Mouse (Mus musculus): ENCODE measurements at regions not wholly inside any gene's neighbourhood (a gene's known extent, or its start where the extent isn't known, plus 50 kb on each side); places are given as distances from the start of the nearest gene placed in this dataset.

DNA sequence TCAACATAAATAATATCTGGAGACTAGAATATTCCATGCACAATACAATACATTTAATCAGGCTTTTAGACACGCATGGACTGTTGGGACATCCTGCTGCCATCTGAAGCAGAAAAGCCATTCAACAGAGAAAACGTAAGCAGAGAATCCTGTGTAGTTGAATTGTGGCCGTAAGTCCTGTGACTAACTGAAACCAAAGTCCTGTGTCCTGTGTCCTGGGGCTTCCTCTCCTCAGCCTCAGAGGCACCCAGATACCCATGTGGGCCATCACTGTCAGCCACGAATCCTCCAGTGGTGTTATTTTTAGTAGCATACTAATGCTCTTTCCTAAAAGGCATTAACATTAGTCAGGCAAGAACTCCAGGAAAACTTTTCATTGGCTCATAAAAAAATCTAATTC is 145.8 kb upstream of the Noct start:
- H3K27ac ChIP-seq (ENCODE audit: control insufficient read depth, insufficient read depth, low read depth, low read length): no peak overlapping the region
- no peak for TF ChIP-seq POLR2A (IDR thresholded peaks at IDR 0.05; ENCODE audit: control insufficient read depth, low read depth, low read length)
- no peak for TF ChIP-seq CTCF (IDR thresholded peaks at IDR 0.05; ENCODE audit: control insufficient read depth, insufficient read depth, insufficient replicate concordance, low read depth, low read length)
- no peaks in the 10 kb centered on the region for H3K27me3 ChIP-seq (ENCODE audit: control insufficient read depth, insufficient read depth, low read length)
- no peak overlapping the region for H3K4me3 ChIP-seq (ENCODE audit: control insufficient read depth, low read depth, low read length)
- H3K4me1 ChIP-seq (ENCODE audit: control insufficient read depth, insufficient read depth, low read length): no peaks in the 10 kb centered on the region
- no peaks in the 10 kb centered on the region for H3K36me3 ChIP-seq (ENCODE audit: control insufficient read depth, insufficient read depth, low read length)

DNA sequence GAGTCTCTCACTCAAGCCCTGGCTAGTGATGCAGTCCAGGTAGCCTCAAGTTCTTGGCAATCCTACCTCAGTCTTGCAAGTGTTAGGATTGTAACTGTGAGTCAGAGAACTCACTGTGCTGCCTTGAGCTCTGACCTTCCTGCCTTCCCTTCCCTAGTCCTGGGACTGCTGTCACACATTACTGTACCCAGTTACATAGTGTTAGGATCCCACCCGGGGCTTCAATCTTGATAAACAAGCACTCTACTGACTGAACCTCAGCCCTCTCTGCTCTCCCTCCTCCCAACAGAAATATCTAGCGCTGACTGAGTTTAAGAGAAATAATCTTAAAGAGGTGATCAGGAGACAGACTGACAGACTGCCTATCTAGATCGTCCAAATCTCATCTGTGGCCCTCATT is 143.8 kb upstream of the Noct start:
- Histone ChIP-seq H3K4me3 (ENCODE audit: control insufficient read depth, low read depth, low read length) (no peak overlapping the region), H3K36me3 (ENCODE audit: control insufficient read depth, insufficient read depth, low read length) (no peaks in the 10 kb centered on the region), H3K4me1 (ENCODE audit: control insufficient read depth, insufficient read depth, low read length) (no peaks in the 10 kb centered on the region), H3K27me3 (ENCODE audit: control insufficient read depth, insufficient read depth, low read length) (no peaks in the 10 kb centered on the region), H3K27ac (ENCODE audit: control insufficient read depth, insufficient read depth, low read depth, low read length) (no peak overlapping the region)
- TF ChIP-seq CTCF (IDR thresholded peaks at IDR 0.05; ENCODE audit: control insufficient read depth, insufficient read depth, insufficient replicate concordance, low read depth, low read length) (no peak), POLR2A (IDR thresholded peaks at IDR 0.05; ENCODE audit: control insufficient read depth, low read depth, low read length) (no peak)

DNA sequence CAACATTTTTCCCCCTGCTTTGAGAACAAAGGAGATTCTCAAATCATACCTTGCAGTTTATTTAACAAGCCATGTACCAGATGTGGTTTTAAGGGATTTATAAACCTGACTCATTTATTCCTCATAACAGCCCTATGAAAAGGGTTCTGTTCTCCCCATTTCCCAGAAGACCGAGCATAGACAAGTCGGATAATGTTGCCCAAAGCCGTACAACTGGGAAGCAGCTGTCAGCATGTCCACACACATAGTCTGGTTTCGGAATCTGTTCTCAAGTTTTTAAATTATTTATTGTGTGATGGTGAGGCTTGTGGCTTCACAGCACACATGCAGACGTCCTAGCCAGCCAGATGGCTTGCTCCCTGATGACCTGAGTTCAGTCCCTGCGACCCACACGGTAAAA is 143.4 kb upstream of the Noct start:
- no peak overlapping the region for H3K27ac ChIP-seq (ENCODE audit: control insufficient read depth, insufficient read depth, low read depth, low read length)
- no peaks in the 10 kb centered on the region for H3K27me3 ChIP-seq (ENCODE audit: control insufficient read depth, insufficient read depth, low read length)
- H3K36me3 ChIP-seq (ENCODE audit: control insufficient read depth, insufficient read depth, low read length): no peaks in the 10 kb centered on the region
- TF ChIP-seq POLR2A (IDR thresholded peaks at IDR 0.05; ENCODE audit: control insufficient read depth, low read depth, low read length): no peak
- TF ChIP-seq CTCF (IDR thresholded peaks at IDR 0.05; ENCODE audit: control insufficient read depth, insufficient read depth, insufficient replicate concordance, low read depth, low read length): no peak
- no peaks in the 10 kb centered on the region for H3K4me1 ChIP-seq (ENCODE audit: control insufficient read depth, insufficient read depth, low read length)
- H3K4me3 ChIP-seq (ENCODE audit: control insufficient read depth, low read depth, low read length): no peak overlapping the region

DNA sequence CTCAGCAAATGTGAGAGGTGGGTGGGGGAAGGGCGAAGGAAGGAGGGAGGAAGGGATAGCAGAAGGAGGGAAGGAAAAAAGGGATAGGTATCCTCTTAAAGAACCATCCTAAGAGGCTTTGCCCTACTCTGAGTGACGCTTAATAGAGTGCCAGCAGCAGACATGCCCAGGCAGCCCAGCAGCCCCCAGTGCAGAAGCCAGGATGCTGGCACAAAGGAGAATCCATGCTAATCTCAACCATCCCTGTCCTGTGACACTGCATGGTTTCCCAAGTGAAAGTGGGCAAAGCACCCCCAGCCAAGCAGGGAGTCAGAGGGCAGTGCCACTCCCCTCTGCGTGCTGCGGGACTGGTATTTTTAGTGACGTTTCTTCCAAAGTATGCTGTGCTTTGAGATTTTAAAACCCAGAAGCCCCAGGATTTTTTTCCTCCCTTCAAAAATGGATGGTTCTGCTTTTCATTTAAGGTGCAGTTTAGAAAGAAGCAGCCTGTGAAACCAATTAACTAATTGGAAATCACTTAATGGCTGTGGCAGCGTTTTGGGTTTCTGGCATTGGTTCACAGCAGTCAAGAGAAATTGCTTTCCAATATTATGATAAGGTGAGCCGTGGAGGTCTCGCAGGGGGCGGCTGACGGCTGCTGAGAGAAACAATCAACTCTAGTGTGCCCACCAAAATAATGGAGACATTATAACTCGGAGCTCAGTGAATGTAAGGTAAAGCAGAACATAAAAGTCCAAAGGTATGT is 141.2 kb upstream of the Noct start:
- Histone ChIP-seq H3K27me3 (ENCODE audit: control insufficient read depth, insufficient read depth, low read length) (no peaks in the 10 kb centered on the region), H3K27ac (ENCODE audit: control insufficient read depth, insufficient read depth, low read depth, low read length) (no peak overlapping the region), H3K36me3 (ENCODE audit: control insufficient read depth, insufficient read depth, low read length) (no peaks in the 10 kb centered on the region), H3K4me1 (ENCODE audit: control insufficient read depth, insufficient read depth, low read length) (no peaks in the 10 kb centered on the region), H3K4me3 (ENCODE audit: control insufficient read depth, low read depth, low read length) (no peak overlapping the region)
- no peak for TF ChIP-seq POLR2A (IDR thresholded peaks at IDR 0.05; ENCODE audit: control insufficient read depth, low read depth, low read length)
- no peak for TF ChIP-seq CTCF (IDR thresholded peaks at IDR 0.05; ENCODE audit: control insufficient read depth, insufficient read depth, insufficient replicate concordance, low read depth, low read length)

DNA sequence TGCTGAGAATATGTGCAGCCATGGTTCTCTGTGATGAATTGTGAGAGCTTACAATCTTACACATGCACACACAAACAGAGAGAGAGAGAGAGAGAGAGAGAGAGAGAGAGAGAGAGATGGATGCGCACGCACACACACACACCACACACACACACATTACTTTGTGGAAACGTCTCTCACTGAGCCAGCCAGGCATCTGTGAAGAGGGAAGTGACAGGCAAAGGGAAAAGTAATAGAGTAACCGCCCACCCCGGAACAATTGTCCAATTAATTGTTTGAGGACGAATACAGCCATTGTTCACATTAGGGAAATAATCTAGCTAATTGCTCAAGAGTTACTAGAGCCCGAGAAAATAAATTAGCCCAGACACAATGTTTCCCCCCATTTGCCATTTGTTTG is 140.7 kb upstream of the Noct start:
- H3K27ac ChIP-seq (ENCODE audit: control insufficient read depth, insufficient read depth, low read depth, low read length): no peak overlapping the region
- no peaks in the 10 kb centered on the region for H3K27me3 ChIP-seq (ENCODE audit: control insufficient read depth, insufficient read depth, low read length)
- H3K36me3 ChIP-seq (ENCODE audit: control insufficient read depth, insufficient read depth, low read length): no peaks in the 10 kb centered on the region
- TF ChIP-seq CTCF (IDR thresholded peaks at IDR 0.05; ENCODE audit: control insufficient read depth, insufficient read depth, insufficient replicate concordance, low read depth, low read length) (no peak), POLR2A (IDR thresholded peaks at IDR 0.05; ENCODE audit: control insufficient read depth, low read depth, low read length) (no peak)
- H3K4me3 ChIP-seq (ENCODE audit: control insufficient read depth, low read depth, low read length): no peak overlapping the region
- H3K4me1 ChIP-seq (ENCODE audit: control insufficient read depth, insufficient read depth, low read length): no peaks in the 10 kb centered on the region

DNA sequence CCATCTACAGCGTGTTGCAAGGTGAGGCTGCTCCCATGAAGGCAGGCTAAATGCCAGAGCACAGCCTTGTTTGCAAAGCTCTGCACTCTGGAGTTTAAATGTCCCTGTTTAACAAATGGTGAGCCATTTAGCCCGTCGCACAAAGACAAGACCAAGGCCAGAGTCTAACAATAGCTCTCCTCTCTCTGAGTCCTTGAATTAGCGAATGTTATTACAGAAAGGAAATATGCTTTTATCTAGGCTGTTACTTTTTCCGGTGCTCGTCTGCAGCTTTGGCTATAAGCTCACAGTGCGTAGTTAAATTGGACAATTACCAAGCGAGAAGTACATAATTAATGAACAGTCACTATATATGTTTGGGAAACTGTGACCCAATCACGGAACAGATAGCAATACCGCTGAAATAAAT is 137.8 kb upstream of the Noct start:
- no peak overlapping the region for H3K4me3 ChIP-seq (ENCODE audit: control insufficient read depth, low read depth, low read length)
- H3K27ac ChIP-seq (ENCODE audit: control insufficient read depth, insufficient read depth, low read depth, low read length): no peak overlapping the region
- H3K36me3 ChIP-seq (ENCODE audit: control insufficient read depth, insufficient read depth, low read length): no peaks in the 10 kb centered on the region
- no peaks in the 10 kb centered on the region for H3K27me3 ChIP-seq (ENCODE audit: control insufficient read depth, insufficient read depth, low read length)
- no peaks in the 10 kb centered on the region for H3K4me1 ChIP-seq (ENCODE audit: control insufficient read depth, insufficient read depth, low read length)
- no peak for TF ChIP-seq CTCF (IDR thresholded peaks at IDR 0.05; ENCODE audit: control insufficient read depth, insufficient read depth, insufficient replicate concordance, low read depth, low read length)

DNA sequence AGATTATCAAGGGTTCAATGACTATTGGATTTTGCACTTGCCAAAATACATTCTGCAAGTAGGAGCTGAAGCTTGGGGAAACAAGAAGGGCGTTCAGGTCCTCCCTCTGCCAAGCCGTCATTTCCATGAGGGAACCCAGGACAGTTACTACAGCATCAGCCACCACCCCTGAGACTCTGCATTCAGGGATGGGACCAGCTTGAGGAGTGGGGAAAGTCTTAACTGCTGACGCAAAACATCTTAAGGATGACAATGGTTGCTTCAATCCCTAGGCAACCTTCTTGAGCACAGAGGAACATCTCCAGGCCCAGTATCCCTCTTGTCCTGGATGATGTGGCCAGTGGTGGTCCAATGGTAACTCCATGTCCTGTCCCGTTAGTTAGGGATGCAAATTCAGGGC is 137.2 kb upstream of the Noct start:
- TF ChIP-seq CTCF (IDR thresholded peaks at IDR 0.05; ENCODE audit: control insufficient read depth, insufficient read depth, insufficient replicate concordance, low read depth, low read length): no peak
- TF ChIP-seq POLR2A (IDR thresholded peaks at IDR 0.05; ENCODE audit: control insufficient read depth, low read depth, low read length): no peak
- Histone ChIP-seq H3K27ac (ENCODE audit: control insufficient read depth, insufficient read depth, low read depth, low read length) (no peak overlapping the region), H3K27me3 (ENCODE audit: control insufficient read depth, insufficient read depth, low read length) (no peaks in the 10 kb centered on the region), H3K36me3 (ENCODE audit: control insufficient read depth, insufficient read depth, low read length) (no peaks in the 10 kb centered on the region), H3K4me3 (ENCODE audit: control insufficient read depth, low read depth, low read length) (no peak overlapping the region), H3K4me1 (ENCODE audit: control insufficient read depth, insufficient read depth, low read length) (no peaks in the 10 kb centered on the region)

Measured in testis, adult 2 months (tissue).